18 mouse cellular contexts compared by ENCODE assay signal in genomic region chr4:87835191-87835590, GRCm38 (mm10).
A peak's percentile ranks its signal among the peaks of the same experiment; 100 is the strongest.
DNase-seq lines count a peak whose midpoint lies in the region; ATAC-seq lines count a peak whose summit lies in the region.
"Had no signal": no experiment of that assay in that cellular context is flagged by ENCODE, and none has a peak within 500 bp of the region (broad histone marks: within the 10 kb centered on the region; RNA-seq: fewer than 3 reads in every experiment).

No protein-coding gene starts in this region.

- WGBS in embryonic facial prominence, embryonic 12.5 days, result 49% methylated on average over 6 of the region's 6 CpGs
- 56% methylated on average over 6 of the region's 6 CpGs for WGBS in embryonic facial prominence, embryonic 10.5 days
- WGBS in neural tube, embryonic 11.5 days, result 11% methylated on average over 6 of the region's 6 CpGs

- H3K9ac ChIP-seq in embryonic facial prominence, embryonic 12.5 days, result no peak overlapping the region
- H3K9ac ChIP-seq in neural tube, embryonic 11.5 days (ENCODE audit: low read length), result no peak overlapping the region
- H3K9ac ChIP-seq: heart, embryonic 12.5 days had no signal

- H3K27me3 ChIP-seq in embryonic facial prominence, embryonic 12.5 days, result no peaks in the 10 kb centered on the region
- no peaks in the 10 kb centered on the region for H3K27me3 ChIP-seq in embryonic facial prominence, embryonic 10.5 days (replicated peaks; ENCODE audit: low read depth, poor library complexity, severe bottlenecking)
- H3K27me3 ChIP-seq in neural tube, embryonic 11.5 days (ENCODE audit: control insufficient read depth, insufficient read depth, low read length), result no peaks in the 10 kb centered on the region
- H3K27me3 ChIP-seq: heart, embryonic 12.5 days had no signal

- H3K4me3 ChIP-seq in embryonic facial prominence, embryonic 12.5 days, result no peak overlapping the region
- no peak overlapping the region for H3K4me3 ChIP-seq in embryonic facial prominence, embryonic 10.5 days
- H3K4me3 ChIP-seq in neural tube, embryonic 11.5 days (ENCODE audit: low read depth, low read length), result no peak overlapping the region
- H3K4me3 ChIP-seq: heart, adult 2 months; heart, embryonic 12.5 days had no signal

- H3K4me1 ChIP-seq in embryonic facial prominence, embryonic 12.5 days, result peaks cover 11% of the 10 kb centered on the region
- peaks cover 24% of the 10 kb centered on the region for H3K4me1 ChIP-seq in embryonic facial prominence, embryonic 10.5 days
- H3K4me1 ChIP-seq in neural tube, embryonic 11.5 days (ENCODE audit: control insufficient read depth, insufficient read depth, low read length), result peaks cover 20% of the 10 kb centered on the region

- ATAC-seq in embryonic facial prominence, embryonic 12.5 days (ENCODE audit: insufficient number of reproducible peaks, insufficient read depth, low FRiP score, low TSS enrichment), result 0 out of 2 replicates have a peak, but pooled peaks have one; percentile 22
- peak; percentile 57; the same call in 1 of the 2 replicates for ATAC-seq in neural tube, embryonic 11.5 days (ENCODE audit: insufficient read depth, low FRiP score, low TSS enrichment)
- ATAC-seq: hindbrain, embryonic 16.5 days; inflammation-experienced regulatory T-cells, adult 6 months had no signal

- 0 out of 2 replicates have a peak, but pooled peaks cover 6% of the 10 kb centered on the region for H3K36me3 ChIP-seq in embryonic facial prominence, embryonic 12.5 days
- peaks cover 25% of the 10 kb centered on the region for H3K36me3 ChIP-seq in embryonic facial prominence, embryonic 10.5 days (replicated peaks)
- no peaks in the 10 kb centered on the region; the same call in 1 of the 2 replicates for H3K36me3 ChIP-seq in neural tube, embryonic 11.5 days (ENCODE audit: control insufficient read depth, insufficient read depth, low read length)
- H3K36me3 ChIP-seq: heart, embryonic 12.5 days had no signal

- H3K9me3 ChIP-seq in embryonic facial prominence, embryonic 12.5 days, result no peaks in the 10 kb centered on the region
- H3K9me3 ChIP-seq in embryonic facial prominence, embryonic 10.5 days, result no peaks in the 10 kb centered on the region
- no peaks in the 10 kb centered on the region for H3K9me3 ChIP-seq in neural tube, embryonic 11.5 days (ENCODE audit: control insufficient read depth, low read length)
- H3K9me3 ChIP-seq: heart, embryonic 12.5 days had no signal

- no peak for DNase-seq in embryonic facial prominence, embryonic 10.5 days (ENCODE audit: low spot score)
- DNase-seq in neural tube, embryonic 11.5 days (ENCODE audit: low spot score), result peak; percentile 16
- no peak for DNase-seq in neural tube, embryonic 10.5 days (ENCODE audit: extremely low spot score, low spot score)
- DNase-seq in forelimb bud, embryonic 11.5 days (ENCODE audit: low read depth, low spot score), result peak; percentile 8
- DNase-seq in retina, postnatal 1 day, result peak; percentile 25
- no peak for DNase-seq in heart, adult 9 months (ENCODE audit: low spot score in 2 of 2)
- no peak for DNase-seq in yolk sac, embryonic 10.5 days (ENCODE audit: low spot score)
- DNase-seq: adrenal gland, postnatal 14 days; B cell, adult 2 months; cerebellum, adult 11-12 months; cerebellum, adult 9-10 months; cerebellum, postnatal 25 days; gastrocnemius, postnatal 10 days; heart, adult 2 months had no signal

- no peak overlapping the region for H3K27ac ChIP-seq in embryonic facial prominence, embryonic 12.5 days
- H3K27ac ChIP-seq in embryonic facial prominence, embryonic 10.5 days (replicated peaks), result no peak overlapping the region
- 0 out of 2 replicates have a peak overlapping the region, but pooled peaks have one; percentile 5 for H3K27ac ChIP-seq in neural tube, embryonic 11.5 days (ENCODE audit: low read depth, low read length)
- H3K27ac ChIP-seq: heart, adult 2 months had no signal

- H3K4me2 ChIP-seq in embryonic facial prominence, embryonic 12.5 days (replicated peaks), result no peak overlapping the region
- no peak overlapping the region for H3K4me2 ChIP-seq in neural tube, embryonic 11.5 days (ENCODE audit: low read depth)
- H3K4me2 ChIP-seq: heart, embryonic 12.5 days had no signal

Comparison
In these comparisons a context has a peak if more than half of its experiments do, and no peak if none do; other contexts are left out.
1. DNase-seq: peak in neural tube, embryonic 11.5 days (single experiment), forelimb bud, embryonic 11.5 days (single experiment) and retina, postnatal 1 day (single experiment); none in embryonic facial prominence, embryonic 10.5 days (single experiment), neural tube, embryonic 10.5 days (single experiment), heart, adult 9 months (0 of 2) and yolk sac, embryonic 10.5 days (single experiment).